Mouse (Mus musculus): ENCODE data around the gene Sept9.

DNA sequence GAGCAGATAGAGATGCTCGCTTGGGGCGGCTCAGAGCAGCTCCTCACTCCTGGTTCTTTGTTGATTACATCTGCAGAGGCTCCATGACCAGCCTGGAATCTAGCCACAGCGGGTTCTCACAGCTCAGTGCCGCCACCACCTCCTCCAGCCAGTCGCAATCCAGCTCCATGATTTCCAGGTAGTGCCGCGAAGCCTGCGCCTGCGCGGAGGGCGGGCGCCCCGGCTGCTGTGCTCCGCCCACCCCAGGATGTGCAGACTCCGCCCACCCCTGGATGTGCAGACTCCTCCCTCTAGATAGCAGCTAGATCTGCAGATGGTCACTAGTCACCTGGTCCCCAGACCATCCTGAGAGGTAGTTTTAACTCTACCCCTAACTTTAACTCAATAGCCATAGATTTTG is 42.7 kb upstream of the Sept9 start:
- TF ChIP-seq CTCF (IDR thresholded peaks at IDR 0.05; ENCODE audit: low read depth) (no peak), EP300 (IDR thresholded peaks at IDR 0.05; ENCODE audit: low read depth) (no peak)
